Mouse (Mus musculus): ENCODE results near the gene Snx20.

Gene Snx20

GRCm38 (mm10) chr8:88604065-88605038 lies 31.6 kb downstream of the Snx20 start:
- DNase-seq (ENCODE audit: low spot score) = no peak

GRCm38 (mm10) chr8:88603446-88603989 lies 32.4 kb downstream of the Snx20 start:
- no peak for DNase-seq (ENCODE audit: low spot score)

- no peak for DNase-seq (ENCODE audit: low spot score)
These were observed 36.4 kb downstream of the Snx20 start for GRCm38 (mm10) chr8:88599491-88599890.

- no peak for DNase-seq (ENCODE audit: low spot score)
These were observed 37.4 kb downstream of the Snx20 start for GRCm38 (mm10) chr8:88598578-88598977.

- DNase-seq (ENCODE audit: low spot score) = no peak
These were observed 39.9 kb downstream of the Snx20 start for GRCm38 (mm10) chr8:88596042-88596441.

GRCm38 (mm10) chr8:88593947-88594346 lies 42.0 kb downstream of the Snx20 start:
- no peak for DNase-seq (ENCODE audit: low spot score)

- no peak for DNase-seq (ENCODE audit: low spot score)
These were observed 45.7 kb downstream of the Snx20 start for GRCm38 (mm10) chr8:88590226-88590625.

GRCm38 (mm10) chr8:88588205-88588889 lies 47.6 kb downstream of the Snx20 start:
- DNase-seq (ENCODE audit: low spot score) = no peak

- no peak for DNase-seq (ENCODE audit: low spot score)
These were observed 52.1 kb downstream of the Snx20 start for GRCm38 (mm10) chr8:88583863-88584262.

- DNase-seq (ENCODE audit: low spot score) = no peak
These were observed 55.1 kb downstream of the Snx20 start for GRCm38 (mm10) chr8:88580785-88581184.

GRCm38 (mm10) chr8:88579668-88580330 lies 56.1 kb downstream of the Snx20 start:
- DNase-seq (ENCODE audit: low spot score) = no peak

- no peak for DNase-seq (ENCODE audit: low spot score)
These were observed 56.7 kb downstream of the Snx20 start for GRCm38 (mm10) chr8:88579246-88579645.

GRCm38 (mm10) chr8:88578413-88579175 lies 57.3 kb downstream of the Snx20 start:
- no peak for DNase-seq (ENCODE audit: low spot score)

GRCm38 (mm10) chr8:88577666-88578065 lies 58.3 kb downstream of the Snx20 start:
- no peak for DNase-seq (ENCODE audit: low spot score)
